Mouse (Mus musculus): ENCODE data around the gene Zfand2b. TPM values are rescaled to one million over a fixed set of nuclear protein-coding genes. Genes with fewer than 3 reads are reported as not detected.

Zfand2b gene
- 28.5 and 38.4 TPM in 2 replicates for total RNA-seq (2014; rRNA removed)
- polyA plus RNA-seq (2015; fragmentation: Nextera tagmentation; extraction: Ambion mirVana): 41.1 and 42.5 TPM in 2 replicates

DNA sequence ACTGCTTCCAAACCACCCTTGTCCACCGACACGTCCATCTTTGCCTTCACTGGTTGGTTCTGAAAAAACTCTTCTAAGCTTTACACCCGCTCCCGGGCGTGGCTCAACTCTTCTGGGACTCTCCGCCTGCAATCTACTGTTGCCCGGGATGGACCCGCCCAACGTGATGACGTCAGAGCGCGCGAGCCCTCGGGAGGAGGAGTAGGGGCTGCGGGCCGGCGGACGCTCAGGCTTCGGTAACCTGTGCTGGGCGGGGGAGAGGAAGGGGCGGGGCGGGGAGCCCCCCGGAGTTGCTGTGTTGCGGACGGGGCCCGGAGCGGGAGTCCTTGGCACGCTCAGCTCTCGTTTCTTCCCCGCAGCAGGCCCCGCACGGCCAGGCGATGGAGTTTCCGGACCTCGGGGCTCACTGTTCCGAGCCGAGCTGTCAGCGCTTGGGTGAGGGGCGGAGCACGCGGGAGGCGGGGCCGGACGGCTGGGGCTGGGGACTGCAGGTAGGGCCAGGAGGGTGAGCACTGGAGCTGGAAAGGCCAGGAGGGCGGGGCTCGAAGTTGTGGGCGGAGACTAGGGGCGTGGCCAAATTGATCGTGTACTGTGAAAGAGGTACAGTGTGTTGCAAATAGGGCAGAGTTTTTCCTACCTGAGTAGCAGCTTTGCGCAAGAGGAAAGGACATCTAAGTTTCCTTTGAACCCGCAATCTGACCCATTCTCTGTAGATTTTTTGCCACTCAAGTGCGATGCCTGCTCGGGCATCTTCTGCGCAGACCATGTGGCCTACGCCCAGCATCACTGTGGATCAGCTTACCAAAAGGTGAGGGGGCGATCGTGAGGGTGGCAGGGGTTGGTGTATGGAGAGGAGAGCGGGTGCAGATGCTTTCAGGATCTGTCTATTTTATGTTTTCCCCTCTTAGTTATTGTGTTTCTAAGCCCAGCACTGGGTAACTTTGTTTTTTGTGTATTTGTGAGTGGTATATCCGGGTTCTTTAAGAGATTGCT lies at the start of gene Zfand2b:
Zfand2b (plus strand) TSS at position 175 of the 993 bp plus-strand sequence.
- WGBS: 1% methylated on average over 55 of the region's 59 CpGs
- Histone ChIP-seq H3K9ac (replicated peaks; ENCODE audit: low read length, poor library complexity, severe bottlenecking) (peak within 1 kb of the TSS; percentile 66), H3K4me1 (ENCODE audit: insufficient read depth, low read length) (0 out of 2 replicates have a peak, but pooled peaks cover 2% of the 10 kb centered on the region), H3K27ac (ENCODE audit: low read depth, low read length) (peak within 1 kb of the TSS; percentile 80), H3K9me3 (ENCODE audit: low read length) (no peaks in the 10 kb centered on the region), H3K27me3 (ENCODE audit: insufficient read depth, low read length) (no peaks in the 10 kb centered on the region), H3K4me3 (ENCODE audit: low read depth, low read length) (peak within 1 kb of the TSS; percentile 78), H3K4me2 (ENCODE audit: low read depth, low read length, poor library complexity, severe bottlenecking) (peak within 1 kb of the TSS; percentile 58), H3K36me3 (ENCODE audit: insufficient read depth, low read length) (peaks cover 30% of the 10 kb centered on the region)
- peak; percentile 96 for ATAC-seq (ENCODE audit: low FRiP score)
- TF ChIP-seq CTCF (IDR thresholded peaks at IDR 0.05): 0 out of 2 replicates have a peak, but pooled peaks have one; percentile 5
- peak; percentile 94 for DNase-seq (ENCODE audit: low spot score)

- TF ChIP-seq CTCF (IDR thresholded peaks at IDR 0.05): peak; percentile 22; the same call in 1 of the 2 replicates
- no peak overlapping the region for H3K4me3 ChIP-seq (ENCODE audit: low read depth, low read length)
- no peak overlapping the region for H3K9ac ChIP-seq (replicated peaks; ENCODE audit: low read length, poor library complexity, severe bottlenecking)
- WGBS: 80% methylated on average over 3 of the region's 3 CpGs
- DNase-seq (ENCODE audit: low spot score) (no peak), ATAC-seq (ENCODE audit: low FRiP score) (no peak)
- H3K4me1 ChIP-seq (ENCODE audit: insufficient read depth, low read length): no peaks in the 10 kb centered on the region
- no peaks in the 10 kb centered on the region for H3K9me3 ChIP-seq (ENCODE audit: low read length)
- no peaks in the 10 kb centered on the region for H3K27me3 ChIP-seq (ENCODE audit: insufficient read depth, low read length)
- H3K4me2 ChIP-seq (ENCODE audit: low read depth, low read length, poor library complexity, severe bottlenecking): no peak overlapping the region
- H3K36me3 ChIP-seq (ENCODE audit: insufficient read depth, low read length): no peaks in the 10 kb centered on the region
- H3K27ac ChIP-seq (ENCODE audit: low read depth, low read length): no peak overlapping the region
Observed at GRCm38 (mm10) chr1:75122211-75122610, 46.2 kb upstream of the Zfand2b start.

- no peaks in the 10 kb centered on the region for H3K4me1 ChIP-seq (ENCODE audit: insufficient read depth, low read length)
- H3K9me3 ChIP-seq (ENCODE audit: low read length): no peaks in the 10 kb centered on the region
- peak within 1 kb of the TSS; percentile 61 for H3K4me3 ChIP-seq (ENCODE audit: low read depth, low read length)
- WGBS: 1% methylated on average over 55 of the region's 56 CpGs
- H3K4me2 ChIP-seq (ENCODE audit: low read depth, low read length, poor library complexity, severe bottlenecking): peak within 1 kb of the TSS; percentile 50
- H3K36me3 ChIP-seq (ENCODE audit: insufficient read depth, low read length): no peaks in the 10 kb centered on the region
- H3K27ac ChIP-seq (ENCODE audit: low read depth, low read length): peak within 1 kb of the TSS; percentile 82
- no peaks in the 10 kb centered on the region for H3K27me3 ChIP-seq (ENCODE audit: insufficient read depth, low read length)
- H3K9ac ChIP-seq (replicated peaks; ENCODE audit: low read length, poor library complexity, severe bottlenecking): peak within 1 kb of the TSS; percentile 66
- peak; percentile 83 for TF ChIP-seq CTCF (IDR thresholded peaks at IDR 0.05)
- ATAC-seq (ENCODE audit: low FRiP score) (peak; percentile 96), DNase-seq (ENCODE audit: low spot score) (peak; percentile 98)
Observed at GRCm38 (mm10) chr1:75124346-75125321, 43.8 kb upstream of the Zfand2b start, which contains the start of gene Nhej1. TSS of gene Nhej1 (minus strand) at chr1:75125200.

DNA sequence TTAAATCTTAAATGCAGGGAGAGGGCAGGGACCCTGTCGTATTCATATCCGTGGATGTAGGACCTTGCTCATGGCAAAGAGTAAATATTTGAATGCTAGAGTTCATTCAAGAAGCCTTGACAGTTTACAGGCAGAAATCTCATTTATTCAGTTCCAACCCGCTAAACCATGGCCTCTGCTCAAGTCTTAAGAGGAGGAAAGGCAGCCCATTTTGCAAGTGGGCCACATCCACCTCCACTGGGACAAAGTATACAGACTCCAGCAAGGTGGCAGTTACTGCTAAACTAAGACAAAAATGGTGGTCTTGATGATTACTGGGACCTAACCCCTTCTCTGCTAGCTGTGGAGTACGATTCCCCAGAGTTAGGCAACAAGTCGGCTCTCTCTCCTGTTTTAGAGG lies 43.0 kb upstream of the Zfand2b start:
- no peak for TF ChIP-seq CTCF (IDR thresholded peaks at IDR 0.05)
- Histone ChIP-seq H3K4me2 (ENCODE audit: low read depth, low read length, poor library complexity, severe bottlenecking) (peak overlapping the region; percentile 50), H3K9ac (replicated peaks; ENCODE audit: low read length, poor library complexity, severe bottlenecking) (peak overlapping the region; percentile 66; the same call in 1 of the 2 replicates), H3K27ac (ENCODE audit: low read depth, low read length) (peak overlapping the region; percentile 82), H3K27me3 (ENCODE audit: insufficient read depth, low read length) (no peaks in the 10 kb centered on the region), H3K4me3 (ENCODE audit: low read depth, low read length) (peak overlapping the region; percentile 61), H3K4me1 (ENCODE audit: insufficient read depth, low read length) (no peaks in the 10 kb centered on the region), H3K36me3 (ENCODE audit: insufficient read depth, low read length) (no peaks in the 10 kb centered on the region), H3K9me3 (ENCODE audit: low read length) (no peaks in the 10 kb centered on the region)
- no peak for ATAC-seq (ENCODE audit: low FRiP score)
- 34% methylated on average over 5 of the region's 5 CpGs for WGBS
- no peak for DNase-seq (ENCODE audit: low spot score)

DNA sequence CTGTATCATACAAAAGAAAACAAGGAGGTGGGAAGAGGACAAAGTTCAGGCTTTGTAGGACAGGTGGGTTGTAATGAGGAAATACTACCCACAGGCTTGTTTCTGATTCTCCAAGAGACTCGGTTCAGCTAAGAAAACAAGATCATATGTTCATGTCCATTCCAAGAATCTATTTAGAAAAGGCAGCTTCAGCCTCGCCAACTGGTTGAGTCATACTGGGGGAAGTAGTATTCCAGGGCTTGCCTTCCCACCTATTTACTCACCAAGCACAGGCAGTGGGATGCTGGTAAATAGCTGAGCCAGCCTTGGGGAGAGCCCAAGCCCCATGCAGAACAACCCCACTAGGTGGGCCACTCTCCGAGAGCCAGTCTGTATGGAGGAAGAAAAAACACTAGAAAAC lies 39.8 kb upstream of the Zfand2b start:
- no peak for TF ChIP-seq CTCF (IDR thresholded peaks at IDR 0.05)
- Histone ChIP-seq H3K27ac (ENCODE audit: low read depth, low read length) (no peak overlapping the region), H3K27me3 (ENCODE audit: insufficient read depth, low read length) (no peaks in the 10 kb centered on the region), H3K4me3 (ENCODE audit: low read depth, low read length) (no peak overlapping the region), H3K9ac (replicated peaks; ENCODE audit: low read length, poor library complexity, severe bottlenecking) (no peak overlapping the region), H3K4me1 (ENCODE audit: insufficient read depth, low read length) (no peaks in the 10 kb centered on the region), H3K4me2 (ENCODE audit: low read depth, low read length, poor library complexity, severe bottlenecking) (no peak overlapping the region), H3K36me3 (ENCODE audit: insufficient read depth, low read length) (no peaks in the 10 kb centered on the region), H3K9me3 (ENCODE audit: low read length) (no peaks in the 10 kb centered on the region)
- whole genome bisulfite sequencing: 78% methylated on average over 3 of the region's 3 CpGs
- DNase-seq (ENCODE audit: low spot score): no peak
- ATAC-seq (ENCODE audit: low FRiP score): no peak

Data from midbrain, postnatal 0 days (tissue).